Mouse (Mus musculus): ENCODE results near the gene Klk7. TPM values are rescaled to one million over a fixed set of nuclear protein-coding genes. Genes with fewer than 3 reads are reported as not detected.

The Klk7 gene
- 0.23 TPM in 1 of 2 replicates, not detected in the other for polyA plus RNA-seq (2014; fragmentation: Nextera tagmentation; extraction: Ambion mirVana)

DNA sequence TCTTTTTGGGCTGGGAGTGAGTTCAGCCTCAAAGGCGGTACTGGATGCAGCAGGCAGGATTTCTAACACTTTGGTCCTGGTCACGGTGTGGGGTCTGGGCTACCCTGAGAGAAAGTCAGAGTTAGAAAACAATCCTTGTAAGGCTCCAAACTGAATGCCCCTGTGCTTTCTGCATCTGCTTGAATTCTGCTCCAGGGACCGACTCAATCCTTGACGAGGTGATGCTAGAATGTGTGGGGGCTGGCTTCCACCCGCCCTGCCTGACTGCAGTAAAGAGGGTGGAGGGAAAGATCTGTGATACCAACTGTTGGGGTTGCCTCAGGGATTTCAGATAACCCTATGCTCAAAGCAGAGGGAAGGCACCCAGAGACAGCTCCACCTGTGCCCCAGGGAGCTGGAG, at the start of gene Klk7:
TSS of gene Klk7 (plus strand) at position 301 of the 400 bp plus-strand sequence.
- H3K4me1 ChIP-seq (ENCODE audit: control insufficient read depth, insufficient read depth, low read length) = no peaks in the 10 kb centered on the region
- no peaks in the 10 kb centered on the region for H3K27me3 ChIP-seq (ENCODE audit: control insufficient read depth, insufficient read depth, low read length)
- H3K4me3 ChIP-seq (ENCODE audit: low read depth, low read length) = no peak within 1 kb of the TSS
- no peak within 1 kb of the TSS for H3K27ac ChIP-seq (replicated peaks; ENCODE audit: low read depth, low read length)
- ATAC-seq (ENCODE audit: insufficient number of reproducible peaks, low FRiP score, low TSS enrichment, low read depth) (no peak), DNase-seq (ENCODE audit: low spot score) (no peak)
- WGBS = 35% methylated on average over 5 of the region's 5 CpGs
- no peak within 1 kb of the TSS for H3K9ac ChIP-seq (ENCODE audit: low read length)
- no peak within 1 kb of the TSS for H3K4me2 ChIP-seq (ENCODE audit: low read depth, severe bottlenecking)
- no peaks in the 10 kb centered on the region for H3K9me3 ChIP-seq (ENCODE audit: control insufficient read depth, low read length)
- no peaks in the 10 kb centered on the region for H3K36me3 ChIP-seq (ENCODE audit: control insufficient read depth, insufficient read depth, low read length)

DNA sequence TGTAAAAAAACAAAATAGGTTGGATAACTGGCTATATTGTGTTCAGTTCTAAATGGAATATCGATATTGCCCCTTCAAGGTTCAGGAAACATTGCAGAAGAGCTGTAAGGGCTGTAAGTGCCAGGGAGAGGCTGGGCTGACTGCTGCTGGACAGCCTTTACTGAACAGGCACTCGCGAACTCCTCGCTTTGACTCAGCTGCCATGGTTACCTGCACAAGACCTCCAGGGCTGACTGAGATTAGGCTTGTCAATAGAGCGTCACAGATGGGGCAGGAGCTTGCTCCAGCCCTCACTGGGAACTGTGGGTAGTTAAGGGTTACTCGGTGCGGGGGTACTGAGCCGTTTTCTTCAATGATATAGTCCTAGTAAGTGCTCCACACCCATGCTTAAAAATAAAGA, 44.6 kb upstream of the Klk7 start:
- H3K36me3 ChIP-seq (ENCODE audit: control insufficient read depth, insufficient read depth, low read length) = no peaks in the 10 kb centered on the region
- no peaks in the 10 kb centered on the region for H3K4me1 ChIP-seq (ENCODE audit: control insufficient read depth, insufficient read depth, low read length)
- no peak overlapping the region for H3K4me2 ChIP-seq (ENCODE audit: low read depth, severe bottlenecking)
- ATAC-seq (ENCODE audit: insufficient number of reproducible peaks, low FRiP score, low TSS enrichment, low read depth) = no peak
- H3K4me3 ChIP-seq (ENCODE audit: low read depth, low read length) = no peak overlapping the region
- no peaks in the 10 kb centered on the region for H3K27me3 ChIP-seq (ENCODE audit: control insufficient read depth, insufficient read depth, low read length)
- H3K9me3 ChIP-seq (ENCODE audit: control insufficient read depth, low read length) = no peaks in the 10 kb centered on the region
- H3K9ac ChIP-seq (ENCODE audit: low read length) = no peak overlapping the region
- DNase-seq (ENCODE audit: low spot score) = no peak
- no peak overlapping the region for H3K27ac ChIP-seq (replicated peaks; ENCODE audit: low read depth, low read length)
- WGBS = 57% methylated on average over 8 of the region's 8 CpGs

DNA sequence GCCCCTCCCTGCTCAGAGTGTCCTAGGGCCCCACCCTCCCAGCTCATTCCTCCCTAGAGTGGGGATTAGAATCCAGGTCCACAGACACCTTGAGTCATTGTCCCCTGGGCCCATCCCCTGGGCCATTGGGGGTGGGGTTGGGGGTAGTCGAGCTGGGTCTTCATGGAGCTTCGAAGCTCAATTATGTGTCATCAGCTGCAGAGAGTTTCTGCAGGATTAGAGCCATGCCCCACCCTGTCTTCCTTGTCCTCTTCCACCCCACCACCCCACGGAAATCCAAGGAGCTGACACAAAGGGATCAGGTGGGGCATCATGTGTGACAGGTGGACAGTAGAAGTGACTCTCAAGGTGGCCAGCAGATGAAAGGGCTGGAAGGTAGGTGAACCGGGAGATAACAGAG, 42.5 kb upstream of the Klk7 start, which contains the start of gene Klk12:
TSS of gene Klk12 (plus strand) at position 301 of the 400 bp plus-strand sequence.
- 82% methylated on average over 4 of the region's 4 CpGs for WGBS

DNA sequence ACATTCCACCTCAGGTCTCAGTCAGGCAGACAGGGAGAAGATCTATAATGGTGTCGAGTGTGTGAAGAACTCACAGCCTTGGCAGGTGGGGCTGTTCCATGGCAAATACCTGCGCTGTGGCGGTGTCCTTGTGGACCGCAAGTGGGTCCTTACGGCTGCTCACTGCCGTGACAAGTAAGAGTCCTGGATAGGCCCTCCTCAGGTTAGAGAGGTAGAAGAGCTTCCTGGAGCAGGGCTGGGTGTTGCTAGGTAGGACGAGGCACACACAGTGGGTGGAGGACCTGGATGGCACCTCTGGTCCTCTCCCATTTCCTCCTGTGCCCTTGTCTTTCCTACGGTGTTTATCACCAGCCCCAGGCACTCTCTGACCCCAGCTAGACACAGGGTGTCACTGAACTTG, 41.5 kb upstream of the Klk7 start:
- Histone ChIP-seq H3K4me2 (ENCODE audit: low read depth, severe bottlenecking) (no peak overlapping the region), H3K9me3 (ENCODE audit: control insufficient read depth, low read length) (no peaks in the 10 kb centered on the region), H3K9ac (ENCODE audit: low read length) (no peak overlapping the region), H3K27me3 (ENCODE audit: control insufficient read depth, insufficient read depth, low read length) (no peaks in the 10 kb centered on the region), H3K36me3 (ENCODE audit: control insufficient read depth, insufficient read depth, low read length) (no peaks in the 10 kb centered on the region), H3K27ac (replicated peaks; ENCODE audit: low read depth, low read length) (no peak overlapping the region), H3K4me1 (ENCODE audit: control insufficient read depth, insufficient read depth, low read length) (no peaks in the 10 kb centered on the region), H3K4me3 (ENCODE audit: low read depth, low read length) (no peak overlapping the region)
- no peak for ATAC-seq (ENCODE audit: insufficient number of reproducible peaks, low FRiP score, low TSS enrichment, low read depth)
- DNase-seq (ENCODE audit: low spot score) = no peak
- whole genome bisulfite sequencing = 88% methylated on average over 8 of the region's 8 CpGs

More for the DNA sequence above, 42.5 kb upstream of the Klk7 start, which contains the start of gene Klk12:
- H3K4me3 ChIP-seq (ENCODE audit: low read depth, low read length) = no peak within 1 kb of the TSS
- no peaks in the 10 kb centered on the region for H3K4me1 ChIP-seq (ENCODE audit: control insufficient read depth, insufficient read depth, low read length)
- no peak for ATAC-seq (ENCODE audit: insufficient number of reproducible peaks, low FRiP score, low TSS enrichment, low read depth)
- no peak within 1 kb of the TSS for H3K9ac ChIP-seq (ENCODE audit: low read length)
- no peak within 1 kb of the TSS for H3K4me2 ChIP-seq (ENCODE audit: low read depth, severe bottlenecking)
- no peak within 1 kb of the TSS for H3K27ac ChIP-seq (replicated peaks; ENCODE audit: low read depth, low read length)
- no peak for DNase-seq (ENCODE audit: low spot score)
- no peaks in the 10 kb centered on the region for H3K9me3 ChIP-seq (ENCODE audit: control insufficient read depth, low read length)
- H3K36me3 ChIP-seq (ENCODE audit: control insufficient read depth, insufficient read depth, low read length) = no peaks in the 10 kb centered on the region
- no peaks in the 10 kb centered on the region for H3K27me3 ChIP-seq (ENCODE audit: control insufficient read depth, insufficient read depth, low read length)

DNA sequence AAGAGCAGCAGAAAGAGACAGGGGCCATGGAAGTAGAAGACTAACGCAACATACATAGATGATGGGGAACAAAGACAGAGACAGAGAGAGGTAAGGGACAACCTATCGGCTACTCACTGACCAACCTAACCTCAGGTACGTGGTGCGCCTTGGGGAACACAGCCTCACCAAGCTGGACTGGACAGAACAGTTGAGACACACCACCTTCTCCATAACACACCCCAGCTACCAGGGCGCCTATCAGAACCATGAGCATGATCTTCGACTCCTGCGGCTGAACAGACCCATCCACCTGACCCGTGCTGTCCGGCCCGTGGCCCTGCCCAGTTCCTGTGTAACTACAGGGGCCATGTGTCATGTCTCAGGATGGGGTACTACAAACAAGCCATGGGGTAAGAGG, 40.4 kb upstream of the Klk7 start:
- no peaks in the 10 kb centered on the region for H3K36me3 ChIP-seq (ENCODE audit: control insufficient read depth, insufficient read depth, low read length)
- H3K4me2 ChIP-seq (ENCODE audit: low read depth, severe bottlenecking) = no peak overlapping the region
- no peaks in the 10 kb centered on the region for H3K4me1 ChIP-seq (ENCODE audit: control insufficient read depth, insufficient read depth, low read length)
- 91% methylated on average over 10 of the region's 10 CpGs for WGBS
- no peak overlapping the region for H3K4me3 ChIP-seq (ENCODE audit: low read depth, low read length)
- ATAC-seq (ENCODE audit: insufficient number of reproducible peaks, low FRiP score, low TSS enrichment, low read depth) (no peak), DNase-seq (ENCODE audit: low spot score) (peak; percentile 9)
- H3K9me3 ChIP-seq (ENCODE audit: control insufficient read depth, low read length) = no peaks in the 10 kb centered on the region
- H3K27me3 ChIP-seq (ENCODE audit: control insufficient read depth, insufficient read depth, low read length) = no peaks in the 10 kb centered on the region
- no peak overlapping the region for H3K9ac ChIP-seq (ENCODE audit: low read length)
- H3K27ac ChIP-seq (replicated peaks; ENCODE audit: low read depth, low read length) = no peak overlapping the region

DNA sequence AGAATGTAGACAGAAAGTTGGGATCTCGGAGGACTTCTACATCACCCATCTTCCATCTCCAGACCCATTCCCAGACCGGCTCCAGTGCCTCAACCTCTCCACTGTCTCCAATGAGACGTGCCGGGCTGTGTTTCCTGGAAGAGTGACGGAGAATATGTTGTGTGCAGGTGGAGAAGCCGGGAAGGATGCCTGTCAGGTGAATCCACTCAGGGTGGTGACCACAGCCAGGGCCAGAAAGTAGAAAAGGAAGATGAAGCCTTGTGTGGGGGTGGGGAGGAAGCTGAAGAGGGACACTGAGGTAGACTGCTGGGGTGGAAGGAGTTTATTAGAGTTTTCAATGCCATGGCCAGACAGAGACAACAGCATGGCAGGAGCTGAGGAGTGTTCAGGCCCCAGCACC, 39.2 kb upstream of the Klk7 start:
- H3K9ac ChIP-seq (ENCODE audit: low read length) = no peak overlapping the region
- 97% methylated on average over 6 of the region's 6 CpGs for WGBS

DNA sequence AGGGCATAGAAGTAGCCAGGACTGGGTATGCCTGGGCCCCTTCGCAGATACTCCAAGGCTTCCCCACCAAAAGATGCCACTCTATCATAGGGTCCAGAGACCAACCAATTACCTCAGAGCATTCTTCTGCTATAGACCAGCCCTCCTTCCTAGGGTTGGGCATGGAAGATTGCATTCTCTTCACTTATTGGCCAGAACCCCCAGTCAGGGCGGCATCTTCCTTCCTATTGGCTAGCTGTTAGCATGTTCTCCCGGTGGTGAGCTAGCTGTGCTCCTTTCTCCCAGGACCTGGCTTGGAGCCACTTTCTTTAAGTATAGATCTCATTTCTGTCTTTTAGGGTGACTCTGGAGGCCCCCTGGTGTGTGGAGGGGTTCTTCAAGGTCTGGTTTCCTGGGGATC, 38.2 kb upstream of the Klk7 start:
- H3K36me3 ChIP-seq (ENCODE audit: control insufficient read depth, insufficient read depth, low read length) = no peaks in the 10 kb centered on the region
- H3K4me2 ChIP-seq (ENCODE audit: low read depth, severe bottlenecking) = no peak overlapping the region
- 71% methylated on average over 3 of the region's 3 CpGs for WGBS
- H3K9me3 ChIP-seq (ENCODE audit: control insufficient read depth, low read length) = no peaks in the 10 kb centered on the region
- ATAC-seq (ENCODE audit: insufficient number of reproducible peaks, low FRiP score, low TSS enrichment, low read depth) (no peak), DNase-seq (ENCODE audit: low spot score) (peak; percentile 7)
- no peaks in the 10 kb centered on the region for H3K27me3 ChIP-seq (ENCODE audit: control insufficient read depth, insufficient read depth, low read length)
- no peak overlapping the region for H3K9ac ChIP-seq (ENCODE audit: low read length)
- no peak overlapping the region for H3K27ac ChIP-seq (replicated peaks; ENCODE audit: low read depth, low read length)
- no peak overlapping the region for H3K4me3 ChIP-seq (ENCODE audit: low read depth, low read length)
- no peaks in the 10 kb centered on the region for H3K4me1 ChIP-seq (ENCODE audit: control insufficient read depth, insufficient read depth, low read length)

More for the DNA sequence above, 39.2 kb upstream of the Klk7 start:
- Histone ChIP-seq H3K36me3 (ENCODE audit: control insufficient read depth, insufficient read depth, low read length) (no peaks in the 10 kb centered on the region), H3K4me1 (ENCODE audit: control insufficient read depth, insufficient read depth, low read length) (no peaks in the 10 kb centered on the region), H3K4me3 (ENCODE audit: low read depth, low read length) (no peak overlapping the region), H3K9me3 (ENCODE audit: control insufficient read depth, low read length) (no peaks in the 10 kb centered on the region), H3K27me3 (ENCODE audit: control insufficient read depth, insufficient read depth, low read length) (no peaks in the 10 kb centered on the region), H3K4me2 (ENCODE audit: low read depth, severe bottlenecking) (no peak overlapping the region), H3K27ac (replicated peaks; ENCODE audit: low read depth, low read length) (no peak overlapping the region)
- no peak for DNase-seq (ENCODE audit: low spot score)
- no peak for ATAC-seq (ENCODE audit: insufficient number of reproducible peaks, low FRiP score, low TSS enrichment, low read depth)

DNA sequence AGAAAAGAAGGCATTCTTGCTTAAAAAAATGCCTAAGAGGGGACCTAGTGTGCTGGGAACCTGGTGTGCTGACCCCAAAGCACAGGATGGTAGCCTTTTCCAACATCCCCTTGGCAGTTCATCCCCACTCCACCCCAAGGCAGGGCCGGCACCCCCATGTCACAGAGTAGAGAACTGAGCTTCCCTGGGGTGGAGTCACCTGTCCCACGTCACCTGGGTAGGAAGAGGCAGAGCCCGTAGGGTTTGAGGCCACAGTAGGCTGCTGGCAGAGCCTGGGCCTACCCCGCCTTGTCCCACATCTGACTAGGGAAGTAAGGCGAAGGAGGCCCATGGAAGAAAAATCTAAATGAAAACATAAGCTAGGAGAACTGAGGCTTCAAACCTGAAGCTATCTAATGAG, 36.7 kb upstream of the Klk7 start, which contains the start of gene Klk11:
TSS of gene Klk11 (plus strand) at position 241 of the 400 bp plus-strand sequence.
- no peaks in the 10 kb centered on the region for H3K27me3 ChIP-seq (ENCODE audit: control insufficient read depth, insufficient read depth, low read length)
- no peaks in the 10 kb centered on the region for H3K36me3 ChIP-seq (ENCODE audit: control insufficient read depth, insufficient read depth, low read length)
- DNase-seq (ENCODE audit: low spot score) (peak; percentile 17), ATAC-seq (ENCODE audit: insufficient number of reproducible peaks, low FRiP score, low TSS enrichment, low read depth) (no peak)
- no peaks in the 10 kb centered on the region for H3K9me3 ChIP-seq (ENCODE audit: control insufficient read depth, low read length)
- no peaks in the 10 kb centered on the region for H3K4me1 ChIP-seq (ENCODE audit: control insufficient read depth, insufficient read depth, low read length)
- H3K4me2 ChIP-seq (ENCODE audit: low read depth, severe bottlenecking) = no peak within 1 kb of the TSS
- H3K27ac ChIP-seq (replicated peaks; ENCODE audit: low read depth, low read length) = no peak within 1 kb of the TSS
- 87% methylated on average over 5 of the region's 5 CpGs for WGBS
- no peak within 1 kb of the TSS for H3K4me3 ChIP-seq (ENCODE audit: low read depth, low read length)
- H3K9ac ChIP-seq (ENCODE audit: low read length) = no peak within 1 kb of the TSS

DNA sequence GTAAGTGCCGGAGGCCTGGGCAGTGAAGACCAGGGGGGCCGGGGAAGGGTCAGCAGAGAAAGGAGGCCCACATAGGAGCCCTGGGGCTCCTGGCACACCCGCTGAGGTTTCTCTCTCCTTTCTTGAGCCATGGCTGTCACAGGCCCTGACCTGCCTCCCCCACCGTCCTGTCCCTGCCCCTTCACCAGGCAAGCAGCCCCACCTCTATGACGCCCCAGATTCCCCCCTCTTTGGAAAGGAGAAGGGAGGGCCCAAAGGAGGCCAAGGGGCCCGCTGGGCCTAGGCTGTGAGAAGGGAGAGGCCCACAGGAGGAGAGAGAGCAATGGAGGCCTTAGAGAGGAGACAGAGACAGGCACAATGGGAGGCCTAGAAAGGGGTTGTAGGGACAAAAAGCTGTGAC, 36.3 kb upstream of the Klk7 start:
- H3K9me3 ChIP-seq (ENCODE audit: control insufficient read depth, low read length) = no peaks in the 10 kb centered on the region
- H3K27ac ChIP-seq (replicated peaks; ENCODE audit: low read depth, low read length) = no peak overlapping the region
- no peak overlapping the region for H3K4me2 ChIP-seq (ENCODE audit: low read depth, severe bottlenecking)
- H3K4me3 ChIP-seq (ENCODE audit: low read depth, low read length) = no peak overlapping the region
- H3K27me3 ChIP-seq (ENCODE audit: control insufficient read depth, insufficient read depth, low read length) = no peaks in the 10 kb centered on the region
- no peaks in the 10 kb centered on the region for H3K36me3 ChIP-seq (ENCODE audit: control insufficient read depth, insufficient read depth, low read length)
- H3K4me1 ChIP-seq (ENCODE audit: control insufficient read depth, insufficient read depth, low read length) = no peaks in the 10 kb centered on the region
- H3K9ac ChIP-seq (ENCODE audit: low read length) = no peak overlapping the region
- 60% methylated on average over 6 of the region's 6 CpGs for WGBS
- DNase-seq (ENCODE audit: low spot score) (no peak), ATAC-seq (ENCODE audit: insufficient number of reproducible peaks, low FRiP score, low TSS enrichment, low read depth) (no peak)
